Mouse (Mus musculus) G1E (cell line): ENCODE data around the gene Maml2. TPM values are rescaled to one million over a fixed set of nuclear protein-coding genes. Genes with fewer than 3 reads are reported as not detected.
A peak's percentile ranks its signal among the peaks of the same experiment; 100 is the strongest.

ENCODE experiments used
- ATAC-seq: 2 replicates; pipeline ENCODE4 v1.8.0; 2016; ENCODE audit warnings: mild to moderate bottlenecking; ENCODE audit not compliant: insufficient number of reproducible peaks, poor library complexity, low FRiP score, severe bottlenecking; ENCODE audit errors: extremely low read depth
- DNase-seq: peaks from one replicate; pipeline ENCODE4 v3.0.0; 2012; ENCODE audit warnings: low spot score
- H3K27me3 ChIP-seq: 2 replicates; pipeline ENCODE4 v1.6.1; 2012; ENCODE audit warnings: mild to moderate bottlenecking, low read length, inconsistent platforms; ENCODE audit not compliant: insufficient read depth
- H3K36me3 ChIP-seq: replicated peaks from 2 replicates; pipeline ENCODE3; 2012; ENCODE audit warnings: mild to moderate bottlenecking, inconsistent platforms
- H3K4me1 ChIP-seq: 2 replicates; pipeline ENCODE4 v1.6.1; 2012; ENCODE audit warnings: low read depth, low read length, inconsistent platforms, mixed read lengths; ENCODE audit not compliant: insufficient read depth
- H3K4me3 ChIP-seq: 2 replicates; pipeline ENCODE4 v1.5.1; 2012; ENCODE audit warnings: low read depth, mild to moderate bottlenecking, inconsistent platforms, low read length, moderate library complexity, mixed read lengths
- H3K9me3 ChIP-seq: replicated peaks from 2 replicates; pipeline ENCODE4 v1.6.1; 2012; ENCODE audit warnings: inconsistent platforms
- CTCF ChIP-seq: IDR thresholded peaks from 2 replicates; pipeline ENCODE4 v1.5.1; 2012; ENCODE audit warnings: low read depth, low read length, inconsistent platforms, mixed read lengths
- GATA1 ChIP-seq: IDR thresholded peaks from 2 replicates; pipeline ENCODE4 v1.6.1; 2012; ENCODE audit warnings: borderline replicate concordance, low read length, inconsistent platforms, mixed read lengths
- GATA2 ChIP-seq: IDR thresholded peaks from 2 replicates; pipeline ENCODE4 v1.6.1; 2012; ENCODE audit warnings: low read depth, low read length, inconsistent platforms, borderline replicate concordance
- POLR2AphosphoS5 ChIP-seq: IDR thresholded peaks from 2 replicates; pipeline ENCODE4 v1.6.1; 2012; ENCODE audit warnings: low read depth, low read length, inconsistent platforms; ENCODE audit not compliant: insufficient replicate concordance
- TAL1 ChIP-seq: conservative IDR thresholded peaks from 2 replicates; pipeline ENCODE4 v1.6.1; 2012; ENCODE audit warnings: low read depth, low read length, inconsistent platforms, mixed read lengths
- polyA plus RNA-seq: library from polyadenylated mRNA; stranded (reverse); fragments of >175 nt; gene quantifications from 2 replicates; pipeline ENCODE4 v1.2.3, GENCODE M21; 2012
- total RNA-seq, 2 experiments: library from RNA; stranded (forward) in 1 of 2; stranded (reverse) in 1 of 2; fragments of 200-1000 nt in 1 of 2; fragments of >200 nt in 1 of 2; fragmentation: Nextera tagmentation in 1 of 2; gene quantifications; 2 replicates each; pipeline ENCODE4 v1.2.3; 2014 to 2017

Gene Maml2
- total RNA-seq (2014; fragmentation: Nextera tagmentation) (5.4 and 5.7 TPM in 2 replicates), total RNA-seq (2017) (0.81 and 1.3 TPM in 2 replicates), polyA plus RNA-seq (0.24 and 0.25 TPM in 2 replicates)

GRCm38 (mm10) chr9:13297668-13298512 is at the start of gene Maml2:
TSS of gene Maml2 (plus strand) at chr9:13297957.
- Histone ChIP-seq H3K36me3 (peaks cover 8% of the 10 kb centered on the region), H3K27me3 (no peaks in the 10 kb centered on the region), H3K9me3 (no peaks in the 10 kb centered on the region), H3K4me3 (peak within 1 kb of the TSS; percentile 73), H3K4me1 (peaks cover 56% of the 10 kb centered on the region)
- ATAC-seq (peak; percentile 67), DNase-seq (peak; percentile 38)
- TF ChIP-seq TAL1 (peak; percentile 63; the same call in 1 of the 2 replicates), GATA2 (no peak)

- DNase-seq (no peak), ATAC-seq (no peak)
- peaks cover 35% of the 10 kb centered on the region for H3K4me1 ChIP-seq
- no peak overlapping the region for H3K4me3 ChIP-seq
- TF ChIP-seq POLR2AphosphoS5 (no peak), CTCF (no peak), TAL1 (no peak), GATA1 (no peak), GATA2 (no peak)
- H3K9me3 ChIP-seq: no peaks in the 10 kb centered on the region
- peaks cover 6% of the 10 kb centered on the region for H3K36me3 ChIP-seq
- H3K27me3 ChIP-seq: no peaks in the 10 kb centered on the region
These were observed 49.7 kb upstream of the Maml2 start for GRCm38 (mm10) chr9:13248104-13248503.

- H3K27me3 ChIP-seq: no peaks in the 10 kb centered on the region
- peak; percentile 11; the same call in 1 of the 2 replicates for ATAC-seq
- H3K4me1 ChIP-seq: peaks cover 18% of the 10 kb centered on the region
These were observed 46.5 kb upstream of the Maml2 start for GRCm38 (mm10) chr9:13251251-13251650.

GRCm38 (mm10) chr9:13256726-13257125 is 41.0 kb upstream of the Maml2 start:
- H3K36me3 ChIP-seq: peaks cover 38% of the 10 kb centered on the region
- no peak overlapping the region for H3K4me3 ChIP-seq
- DNase-seq (no peak), ATAC-seq (no peak)
- peaks cover 5% of the 10 kb centered on the region for H3K4me1 ChIP-seq
- H3K27me3 ChIP-seq: no peaks in the 10 kb centered on the region
- no peaks in the 10 kb centered on the region for H3K9me3 ChIP-seq
- TF ChIP-seq CTCF (no peak), POLR2AphosphoS5 (no peak), GATA1 (no peak), TAL1 (no peak), GATA2 (no peak)

More at GRCm38 (mm10) chr9:13251251-13251650, 46.5 kb upstream of the Maml2 start:
- no peak for TF ChIP-seq GATA1
- no peak for TF ChIP-seq POLR2AphosphoS5
- no peak for TF ChIP-seq TAL1
- no peak for TF ChIP-seq GATA2
- no peak for TF ChIP-seq CTCF
- no peaks in the 10 kb centered on the region for H3K9me3 ChIP-seq
- no peak for DNase-seq
- H3K4me3 ChIP-seq: no peak overlapping the region
- peaks cover 19% of the 10 kb centered on the region for H3K36me3 ChIP-seq

- no peaks in the 10 kb centered on the region for H3K27me3 ChIP-seq
- DNase-seq (no peak), ATAC-seq (no peak)
- no peak overlapping the region for H3K4me3 ChIP-seq
- H3K36me3 ChIP-seq: peaks cover 34% of the 10 kb centered on the region
- no peaks in the 10 kb centered on the region for H3K9me3 ChIP-seq
- H3K4me1 ChIP-seq: peaks cover 5% of the 10 kb centered on the region
- TF ChIP-seq TAL1 (no peak), POLR2AphosphoS5 (no peak), CTCF (no peak), GATA2 (no peak), GATA1 (no peak)
These were observed 39.6 kb upstream of the Maml2 start for GRCm38 (mm10) chr9:13258173-13258572.

GRCm38 (mm10) chr9:13260980-13261379 is 36.8 kb upstream of the Maml2 start:
- no peak for TF ChIP-seq GATA2
- no peak for TF ChIP-seq POLR2AphosphoS5
- no peak for TF ChIP-seq GATA1
- no peak for TF ChIP-seq CTCF
- no peak for TF ChIP-seq TAL1
- DNase-seq: no peak
- Histone ChIP-seq H3K27me3 (no peaks in the 10 kb centered on the region), H3K9me3 (no peaks in the 10 kb centered on the region), H3K36me3 (peaks cover 33% of the 10 kb centered on the region), H3K4me1 (peaks cover 5% of the 10 kb centered on the region), H3K4me3 (no peak overlapping the region)
- ATAC-seq: no peak
